Mouse (Mus musculus) embryonic facial prominence, embryonic 10.5 days (tissue): ENCODE results near the gene Srrm3. TPM values are rescaled to one million over a fixed set of nuclear protein-coding genes. Genes with fewer than 3 reads are reported as not detected.
A peak's percentile ranks its signal among the peaks of the same experiment; 100 is the strongest.

Experiments
- DNase-seq: peaks from one replicate; pipeline ENCODE4 v3.0.0-alpha.2; 2017; ENCODE audit warnings: low spot score
- H3K27ac ChIP-seq: fragments of 300-500 bp; sonication (generic); replicated peaks from 2 replicates; pipeline ENCODE4 v1.5.1; 2016; ENCODE audit warnings: mild to moderate bottlenecking
- H3K27me3 ChIP-seq: fragments of 300-500 bp; sonication (generic); replicated peaks from 2 replicates; pipeline ENCODE4 v1.6.1; 2016; ENCODE audit warnings: low read depth, mild to moderate bottlenecking; ENCODE audit not compliant: poor library complexity, severe bottlenecking
- H3K36me3 ChIP-seq: fragments of 300-500 bp; sonication (generic); replicated peaks from 2 replicates; pipeline ENCODE4 v1.6.1; 2016; ENCODE audit warnings: mild to moderate bottlenecking, moderate library complexity
- H3K4me1 ChIP-seq: fragments of 300-500 bp; sonication (generic); 2 replicates; pipeline ENCODE4 v1.6.1; 2016
- H3K4me3 ChIP-seq: fragments of 300-500 bp; sonication (generic); 2 replicates; pipeline ENCODE4 v1.5.1; 2016; ENCODE audit warnings: mild to moderate bottlenecking, moderate library complexity
- H3K9me3 ChIP-seq: fragments of 300-500 bp; sonication (generic); 2 replicates; pipeline ENCODE4 v1.6.1; 2016; ENCODE audit warnings: mild to moderate bottlenecking
- WGBS: fragments of 180-500 bp; shearing (Covaris S2); methylation state at CpG from one replicate; pipeline ENCODE4 v1.1.7; 2016; 5-methylcytosine and 5-hydroxymethylcytosine counted together
- polyA plus RNA-seq: library from polyadenylated mRNA; unstranded; fragments of >200 nt; fragmentation: Nextera tagmentation; extraction: Ambion mirVana; gene quantifications from 2 replicates; pipeline ENCODE4 v1.2.1, GENCODE M21; 2016

Gene Srrm3
- polyA plus RNA-seq, 1 experiment from 2014 or later = 5.3 TPM

DNA sequence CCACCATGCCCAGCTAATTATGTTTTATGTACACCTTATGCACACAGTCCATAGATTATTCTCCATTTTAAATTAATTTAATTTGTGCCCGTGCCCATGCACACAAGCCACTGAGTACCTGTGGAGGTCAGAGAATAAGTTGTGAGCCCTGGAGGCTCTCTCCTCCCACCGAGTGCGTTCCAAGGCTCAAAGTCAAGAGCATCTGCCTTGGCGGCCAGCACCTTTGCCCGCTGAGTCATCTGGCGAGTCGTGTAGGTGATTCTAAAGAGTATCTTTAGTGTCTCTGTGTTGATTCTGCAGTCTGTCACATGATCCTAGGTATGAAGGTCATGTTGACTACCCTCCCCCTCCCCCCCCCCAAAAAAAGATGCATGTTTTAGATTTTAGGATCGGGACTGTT is 22.7 kb downstream of the Srrm3 start:
- H3K27ac ChIP-seq = no peak overlapping the region
- no peak for DNase-seq
- no peaks in the 10 kb centered on the region for H3K36me3 ChIP-seq
- peaks cover 20% of the 10 kb centered on the region for H3K27me3 ChIP-seq
- 87% methylated on average over 8 of the region's 8 CpGs for WGBS
- H3K4me3 ChIP-seq = no peak overlapping the region
- peaks cover 8% of the 10 kb centered on the region for H3K4me1 ChIP-seq
- H3K9me3 ChIP-seq = no peaks in the 10 kb centered on the region

DNA sequence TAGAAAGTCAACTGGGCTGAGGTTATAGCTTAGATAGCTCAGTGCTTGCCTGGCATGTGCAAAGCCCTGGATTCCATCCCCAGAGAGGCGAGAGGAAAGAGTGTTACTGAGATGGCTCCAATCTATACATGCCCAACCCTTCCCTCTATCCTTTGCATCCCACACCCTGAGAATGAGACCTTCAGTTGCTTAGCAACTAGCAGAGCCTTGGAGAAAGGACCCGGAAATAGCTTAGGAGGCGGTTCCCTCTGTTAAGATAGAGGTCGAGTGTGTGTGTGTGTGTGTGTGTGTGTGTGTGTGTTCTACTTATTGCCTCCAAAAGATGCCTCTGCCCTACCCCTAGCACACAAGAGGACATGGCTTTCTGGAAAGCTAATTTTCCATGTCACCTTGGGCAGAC is 26.0 kb downstream of the Srrm3 start:
- H3K27me3 ChIP-seq = peaks cover 48% of the 10 kb centered on the region
- 43% methylated on average over 4 of the region's 4 CpGs for WGBS

DNA sequence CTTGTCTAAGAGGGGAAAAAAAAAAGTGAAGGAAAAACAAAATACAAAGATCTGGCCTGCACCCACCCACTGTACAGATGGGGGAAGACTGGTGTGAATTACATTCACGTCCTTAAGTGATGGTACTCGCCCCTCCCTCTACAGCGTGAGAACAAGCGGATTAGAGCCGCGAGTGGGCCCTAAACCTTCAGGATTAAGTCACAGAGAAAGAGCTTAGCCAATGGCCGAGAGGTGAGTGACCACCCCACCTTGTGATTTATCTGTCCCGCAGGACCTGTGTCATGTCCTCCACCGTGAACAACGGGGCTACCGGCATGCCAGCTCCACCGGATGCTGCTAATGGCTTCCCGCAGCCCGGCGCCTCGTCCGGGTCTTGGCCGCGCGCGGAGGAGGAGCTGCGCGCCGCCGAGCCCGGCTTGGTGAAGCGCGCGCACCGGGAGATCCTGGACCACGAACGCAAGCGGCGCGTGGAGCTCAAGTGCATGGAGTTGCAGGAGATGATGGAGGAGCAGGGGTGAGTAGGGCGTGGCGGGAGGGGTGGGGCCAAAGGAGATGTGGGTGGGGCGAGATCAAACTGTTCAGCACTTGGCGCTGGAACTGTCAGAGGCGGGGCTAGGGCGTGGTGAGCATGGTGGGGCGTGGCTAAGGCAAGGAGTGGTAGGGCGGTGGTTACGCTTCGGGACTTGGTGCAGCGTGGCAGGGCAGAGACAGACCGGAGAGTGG is 28.2 kb downstream of the Srrm3 start:
- H3K36me3 ChIP-seq = no peaks in the 10 kb centered on the region
- H3K27me3 ChIP-seq = peaks cover 48% of the 10 kb centered on the region
- peak; percentile 93 for DNase-seq
- H3K27ac ChIP-seq = peak overlapping the region; percentile 55
- under 1% methylated on average over 47 of the region's 47 CpGs for WGBS
- peak overlapping the region; percentile 67 for H3K4me3 ChIP-seq
- H3K9me3 ChIP-seq = no peaks in the 10 kb centered on the region
- peaks cover 16% of the 10 kb centered on the region for H3K4me1 ChIP-seq

More for the DNA sequence above, 26.0 kb downstream of the Srrm3 start:
- no peak for DNase-seq
- H3K36me3 ChIP-seq = no peaks in the 10 kb centered on the region
- H3K4me1 ChIP-seq = peaks cover 16% of the 10 kb centered on the region
- no peaks in the 10 kb centered on the region for H3K9me3 ChIP-seq
- no peak overlapping the region for H3K4me3 ChIP-seq
- no peak overlapping the region for H3K27ac ChIP-seq

DNA sequence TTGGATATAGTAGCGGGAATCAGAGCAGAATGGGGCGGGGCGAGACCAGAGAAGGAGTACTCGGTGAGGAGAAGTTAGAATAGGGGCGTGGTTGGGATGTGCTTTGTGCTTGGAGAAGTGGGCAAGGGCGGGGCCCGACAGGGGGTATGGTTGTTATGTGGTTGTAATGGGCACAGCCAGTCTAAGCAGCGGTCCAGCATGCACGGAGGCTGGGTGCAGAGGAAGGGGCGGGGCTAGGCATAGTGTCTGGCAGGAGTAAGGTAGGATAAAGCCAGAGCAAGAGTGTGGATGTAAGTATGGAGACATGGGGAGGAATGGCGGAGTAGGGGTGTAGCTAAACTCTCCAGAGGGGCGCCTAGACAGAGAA is 28.8 kb downstream of the Srrm3 start:
- Histone ChIP-seq H3K36me3 (no peaks in the 10 kb centered on the region), H3K27me3 (peaks cover 54% of the 10 kb centered on the region), H3K4me1 (peaks cover 16% of the 10 kb centered on the region), H3K27ac (no peak overlapping the region), H3K4me3 (peak overlapping the region; percentile 67), H3K9me3 (no peaks in the 10 kb centered on the region)
- DNase-seq = no peak
- 4% methylated on average over 12 of the region's 12 CpGs for WGBS

DNA sequence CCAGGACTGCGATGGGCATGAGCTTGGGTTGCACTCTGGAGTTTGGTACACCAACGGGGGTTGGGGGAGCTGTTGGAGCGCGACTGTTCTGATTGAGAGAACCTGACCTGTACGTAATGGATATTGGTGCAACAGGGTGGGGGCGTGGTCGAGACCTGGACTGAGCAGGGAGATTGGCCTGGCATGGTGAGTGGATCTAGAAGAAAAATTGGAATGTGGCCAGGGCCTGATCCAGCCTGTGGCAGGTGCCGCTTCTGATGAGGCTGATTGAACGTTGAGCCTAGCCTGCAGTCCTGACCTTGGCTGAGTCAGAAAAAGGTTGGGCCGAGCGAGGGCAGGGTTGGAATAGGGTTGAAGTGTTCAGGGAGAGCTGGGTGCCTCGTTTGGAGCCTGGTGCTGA is 29.3 kb downstream of the Srrm3 start:
- H3K36me3 ChIP-seq = no peaks in the 10 kb centered on the region
- peaks cover 16% of the 10 kb centered on the region for H3K4me1 ChIP-seq
- DNase-seq = no peak
- H3K9me3 ChIP-seq = no peaks in the 10 kb centered on the region
- WGBS = 20% methylated on average over 12 of the region's 12 CpGs
- H3K27me3 ChIP-seq = peaks cover 58% of the 10 kb centered on the region
- no peak overlapping the region for H3K27ac ChIP-seq
- H3K4me3 ChIP-seq = peak overlapping the region; percentile 67

DNA sequence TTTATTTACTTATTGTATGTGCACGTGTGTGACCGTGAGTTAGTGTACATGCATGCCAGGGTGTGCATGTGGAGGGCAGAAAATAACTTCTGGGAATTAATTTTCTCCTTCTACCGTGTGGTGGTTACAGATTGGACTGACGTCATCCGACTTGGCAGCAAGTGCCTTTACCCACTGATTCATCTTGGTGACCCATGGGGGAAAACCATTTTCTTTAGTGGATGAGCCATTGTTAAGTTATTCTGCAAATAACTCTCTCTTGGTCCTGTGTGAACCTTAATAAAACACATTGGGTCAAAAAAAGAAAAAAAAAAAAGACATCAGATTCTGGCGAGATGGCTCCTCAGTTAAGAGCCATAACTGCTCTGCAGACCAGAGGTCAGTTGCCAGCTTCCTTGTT is 35.0 kb downstream of the Srrm3 start:
- no peak for DNase-seq
- no peaks in the 10 kb centered on the region for H3K4me1 ChIP-seq
- H3K27me3 ChIP-seq = peaks cover 16% of the 10 kb centered on the region
- no peaks in the 10 kb centered on the region for H3K36me3 ChIP-seq
- no peak overlapping the region for H3K27ac ChIP-seq
- no peak overlapping the region for H3K4me3 ChIP-seq
- 82% methylated on average over 6 of the region's 6 CpGs for WGBS
- H3K9me3 ChIP-seq = no peaks in the 10 kb centered on the region

DNA sequence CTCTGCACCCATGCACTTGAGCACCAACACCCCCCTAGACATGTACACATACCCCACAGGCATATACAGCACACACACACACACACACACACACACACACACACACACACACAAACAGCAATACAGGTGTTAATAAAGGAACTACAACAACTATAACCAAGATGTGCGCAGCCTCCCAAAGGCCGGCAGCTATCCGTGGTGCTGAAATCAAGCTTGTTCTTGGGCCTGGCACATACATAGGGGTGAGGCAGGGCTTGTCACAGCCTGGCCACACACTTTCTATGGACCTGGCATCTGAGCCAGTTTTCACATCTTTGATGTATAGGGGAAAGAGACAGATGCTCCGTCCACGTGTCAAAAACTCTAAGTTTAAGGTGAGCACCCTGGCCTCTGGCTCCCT is 36.7 kb downstream of the Srrm3 start:
- Histone ChIP-seq H3K27ac (no peak overlapping the region), H3K4me1 (no peaks in the 10 kb centered on the region), H3K36me3 (no peaks in the 10 kb centered on the region), H3K9me3 (peaks cover 5% of the 10 kb centered on the region; the same call in 1 of the 2 replicates), H3K4me3 (no peak overlapping the region), H3K27me3 (peaks cover 10% of the 10 kb centered on the region; the same call in 1 of the 2 replicates)
- peak; percentile 68 for DNase-seq
- 25% methylated on average over 5 of the region's 5 CpGs for WGBS

DNA sequence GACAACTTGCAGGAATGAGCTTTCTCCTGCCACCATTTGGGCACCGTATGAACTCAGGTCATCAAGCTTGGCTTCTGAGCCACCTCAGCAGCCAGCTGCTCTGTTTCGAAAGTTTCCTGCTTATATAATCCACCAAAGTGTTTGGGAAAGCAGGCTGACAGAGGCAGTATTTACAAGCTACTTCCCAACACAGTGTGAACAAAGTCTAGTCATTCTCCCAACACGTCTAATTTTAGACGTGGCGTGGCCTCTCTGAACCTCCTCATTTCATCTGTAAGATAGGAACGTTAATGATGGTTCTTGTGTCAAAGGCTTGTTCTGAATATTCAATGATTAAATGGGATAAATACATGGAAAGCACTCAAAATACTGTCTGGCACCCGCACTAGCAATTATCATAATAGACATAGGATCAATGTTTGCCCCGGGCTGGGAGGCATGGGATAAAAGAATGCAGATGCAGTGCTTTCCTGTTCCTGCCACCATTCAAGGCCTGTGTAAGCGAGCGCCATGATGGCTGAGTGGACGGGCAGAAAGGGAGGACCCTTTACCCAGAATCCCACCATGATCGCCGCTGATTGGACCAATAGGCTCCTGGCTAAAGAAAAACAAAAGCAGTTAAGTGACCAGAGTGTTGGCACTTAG is 39.1 kb downstream of the Srrm3 start:
- H3K4me1 ChIP-seq = peaks cover 9% of the 10 kb centered on the region
- no peak overlapping the region for H3K4me3 ChIP-seq
- WGBS = 84% methylated on average over 13 of the region's 13 CpGs
- no peak overlapping the region for H3K27ac ChIP-seq
- peaks cover 5% of the 10 kb centered on the region; the same call in 1 of the 2 replicates for H3K9me3 ChIP-seq
- peaks cover 23% of the 10 kb centered on the region for H3K27me3 ChIP-seq
- H3K36me3 ChIP-seq = no peaks in the 10 kb centered on the region
- DNase-seq = no peak

DNA sequence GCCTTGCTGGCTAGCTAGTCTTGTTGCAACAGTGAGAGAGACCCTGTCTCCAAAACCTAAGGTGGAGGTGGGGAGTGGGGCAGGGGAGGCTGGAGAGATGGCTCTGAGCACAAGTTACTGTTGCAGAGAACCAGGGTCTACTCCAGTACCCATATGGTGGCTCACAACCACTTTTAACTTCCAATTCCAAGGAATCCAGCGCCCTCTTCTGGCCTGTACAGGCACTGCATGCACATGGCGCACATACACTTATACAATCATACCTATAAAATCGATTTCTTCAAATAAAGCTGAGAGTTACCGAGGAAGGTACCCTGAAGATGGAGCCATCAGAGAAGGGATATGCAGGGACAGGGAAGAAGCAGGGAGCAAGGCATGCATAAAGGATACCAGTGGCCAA is 40.8 kb downstream of the Srrm3 start:
- WGBS = 71% methylated on average over 4 of the region's 4 CpGs

DNA sequence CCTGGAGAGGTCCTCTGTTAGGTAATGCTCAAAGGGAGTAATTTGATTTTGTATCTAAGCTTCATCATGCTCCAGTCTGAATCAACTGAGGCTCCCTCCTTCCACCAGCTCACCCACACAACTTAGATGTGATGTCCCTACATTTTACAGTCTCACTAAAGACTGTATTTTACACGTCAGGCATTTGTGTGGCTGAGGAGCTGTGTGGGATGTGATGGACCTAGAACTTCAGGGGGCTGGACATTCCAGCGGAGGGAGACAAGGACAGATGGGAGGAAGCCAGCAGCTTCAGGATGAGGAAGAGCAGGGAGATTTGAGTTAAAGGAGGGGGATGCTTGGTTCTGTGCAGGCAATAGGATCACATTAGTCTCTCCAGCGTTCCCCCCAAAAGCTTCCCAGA is 41.2 kb downstream of the Srrm3 start:
- 87% methylated on average over 3 of the region's 3 CpGs for WGBS
- no peak for DNase-seq
- Histone ChIP-seq H3K4me1 (peaks cover 30% of the 10 kb centered on the region), H3K9me3 (peaks cover 5% of the 10 kb centered on the region; the same call in 1 of the 2 replicates), H3K27ac (no peak overlapping the region), H3K27me3 (peaks cover 43% of the 10 kb centered on the region), H3K4me3 (no peak overlapping the region), H3K36me3 (no peaks in the 10 kb centered on the region)

More for the DNA sequence above, 40.8 kb downstream of the Srrm3 start:
- H3K36me3 ChIP-seq = no peaks in the 10 kb centered on the region
- DNase-seq = no peak
- H3K27ac ChIP-seq = no peak overlapping the region
- peaks cover 5% of the 10 kb centered on the region; the same call in 1 of the 2 replicates for H3K9me3 ChIP-seq
- H3K27me3 ChIP-seq = peaks cover 39% of the 10 kb centered on the region
- peaks cover 26% of the 10 kb centered on the region for H3K4me1 ChIP-seq
- no peak overlapping the region for H3K4me3 ChIP-seq

DNA sequence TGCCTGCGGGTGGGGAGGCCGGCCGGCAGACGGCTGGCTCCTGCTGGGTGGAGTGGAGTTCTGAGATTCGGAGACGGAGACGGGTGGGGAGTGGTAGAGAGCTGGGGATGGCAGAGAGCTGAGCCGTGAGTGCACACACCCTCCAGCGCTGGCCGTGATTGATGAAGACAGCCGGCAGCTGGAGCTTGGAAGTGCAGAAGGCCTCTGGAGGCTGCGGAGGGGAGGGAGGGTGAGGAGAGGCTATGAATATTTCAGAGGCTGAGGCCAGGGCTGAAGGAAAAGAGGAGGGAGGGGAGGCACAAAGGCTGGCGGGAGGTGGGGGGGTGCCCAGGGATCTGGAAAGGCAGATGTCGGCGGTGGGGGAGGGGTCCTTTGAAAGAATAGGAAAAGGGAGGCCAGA is 44.3 kb downstream of the Srrm3 start:
- Histone ChIP-seq H3K27me3 (peaks cover 74% of the 10 kb centered on the region), H3K36me3 (no peaks in the 10 kb centered on the region), H3K4me3 (peak overlapping the region; percentile 43; the same call in 1 of the 2 replicates), H3K4me1 (peaks cover 32% of the 10 kb centered on the region), H3K9me3 (peaks cover 5% of the 10 kb centered on the region; the same call in 1 of the 2 replicates), H3K27ac (0 out of 2 replicates have a peak overlapping the region, but pooled peaks have one; percentile 44)
- under 1% methylated on average over 15 of the region's 15 CpGs for WGBS
- DNase-seq = peak; percentile 71

DNA sequence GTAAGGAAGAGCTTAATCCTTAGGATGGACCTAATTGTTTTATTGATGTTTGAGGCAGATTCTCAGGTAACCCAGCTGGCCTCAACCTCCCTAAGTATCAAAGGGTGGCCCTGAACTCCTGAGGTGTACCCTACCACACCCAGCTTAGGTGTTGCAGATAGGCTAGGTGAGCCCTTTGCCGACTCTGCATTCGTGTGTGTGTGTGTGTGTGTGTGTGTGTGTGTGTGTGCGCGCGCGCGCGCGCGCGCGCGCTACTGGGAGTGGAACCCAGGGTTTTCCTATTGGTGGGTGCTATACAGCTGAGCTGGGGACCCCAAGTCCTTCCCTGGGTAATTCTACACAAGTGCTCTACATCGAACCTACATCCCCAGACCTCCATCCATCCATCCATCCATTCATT is 44.8 kb downstream of the Srrm3 start:
- Histone ChIP-seq H3K36me3 (no peaks in the 10 kb centered on the region), H3K27ac (peak overlapping the region; percentile 44; the same call in 1 of the 2 replicates), H3K4me3 (peak overlapping the region; percentile 43; the same call in 1 of the 2 replicates), H3K4me1 (peaks cover 32% of the 10 kb centered on the region), H3K9me3 (peaks cover 5% of the 10 kb centered on the region; the same call in 1 of the 2 replicates), H3K27me3 (peaks cover 79% of the 10 kb centered on the region)
- WGBS = 6% methylated on average over 14 of the region's 14 CpGs
- DNase-seq = no peak

DNA sequence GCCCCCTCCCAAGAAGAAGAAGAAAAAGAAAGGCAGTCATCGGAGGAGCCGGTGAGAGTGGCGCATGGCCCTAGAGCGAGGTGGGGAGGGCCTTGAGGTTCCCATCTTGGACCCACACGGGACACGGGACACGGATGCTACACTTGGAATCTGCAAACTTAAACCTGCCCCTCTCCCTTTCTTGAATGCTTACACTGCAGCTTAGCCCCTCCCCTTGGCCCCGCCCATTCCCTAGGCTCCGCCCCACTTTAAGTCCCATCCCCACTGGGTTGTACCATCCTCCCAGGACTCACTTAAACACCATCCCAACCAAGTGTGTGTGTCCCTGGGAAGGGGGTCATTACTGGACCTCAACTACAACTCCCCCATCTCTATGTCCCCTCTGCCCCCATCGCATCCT is 45.7 kb downstream of the Srrm3 start:
- Histone ChIP-seq H3K36me3 (no peaks in the 10 kb centered on the region), H3K27me3 (peaks cover 88% of the 10 kb centered on the region), H3K4me1 (peaks cover 39% of the 10 kb centered on the region), H3K4me3 (peak overlapping the region; percentile 43), H3K9me3 (peaks cover 2% of the 10 kb centered on the region; the same call in 1 of the 2 replicates), H3K27ac (peak overlapping the region; percentile 73)
- DNase-seq = no peak
- WGBS = 2% methylated on average over 10 of the region's 10 CpGs
